Mouse (Mus musculus): ENCODE data around the gene Ensa. TPM values are rescaled to one million over a fixed set of nuclear protein-coding genes. Genes with fewer than 3 reads are reported as not detected.

The Ensa gene
- polyA plus RNA-seq, 1 experiment from 2014 or later, result 103 TPM

- ATAC-seq (ENCODE audit: low FRiP score, low TSS enrichment), result no peak
- no peaks in the 10 kb centered on the region for H3K27me3 ChIP-seq (ENCODE audit: control insufficient read depth, insufficient read depth, low read length)
- no peak overlapping the region for H3K9ac ChIP-seq (replicated peaks; ENCODE audit: low read length)
- H3K4me1 ChIP-seq (ENCODE audit: control insufficient read depth, insufficient read depth, low read length), result no peaks in the 10 kb centered on the region
- H3K4me2 ChIP-seq (ENCODE audit: low read length), result no peak overlapping the region
- no peaks in the 10 kb centered on the region for H3K9me3 ChIP-seq (ENCODE audit: control insufficient read depth, low read length)
- peak; percentile 50 for DNase-seq
- no peak overlapping the region for H3K4me3 ChIP-seq (replicated peaks; ENCODE audit: low read depth, low read length)
- H3K27ac ChIP-seq (replicated peaks; ENCODE audit: low read depth, low read length), result no peak overlapping the region
- 0 out of 2 replicates have a peak, but pooled peaks cover 10% of the 10 kb centered on the region for H3K36me3 ChIP-seq (ENCODE audit: control insufficient read depth, insufficient read depth, low read length)
- WGBS, result 57% methylated on average over 15 of the region's 15 CpGs
Measured at GRCm38 (mm10) chr3:95676745-95677419, 52.1 kb downstream of the Ensa start.

DNA sequence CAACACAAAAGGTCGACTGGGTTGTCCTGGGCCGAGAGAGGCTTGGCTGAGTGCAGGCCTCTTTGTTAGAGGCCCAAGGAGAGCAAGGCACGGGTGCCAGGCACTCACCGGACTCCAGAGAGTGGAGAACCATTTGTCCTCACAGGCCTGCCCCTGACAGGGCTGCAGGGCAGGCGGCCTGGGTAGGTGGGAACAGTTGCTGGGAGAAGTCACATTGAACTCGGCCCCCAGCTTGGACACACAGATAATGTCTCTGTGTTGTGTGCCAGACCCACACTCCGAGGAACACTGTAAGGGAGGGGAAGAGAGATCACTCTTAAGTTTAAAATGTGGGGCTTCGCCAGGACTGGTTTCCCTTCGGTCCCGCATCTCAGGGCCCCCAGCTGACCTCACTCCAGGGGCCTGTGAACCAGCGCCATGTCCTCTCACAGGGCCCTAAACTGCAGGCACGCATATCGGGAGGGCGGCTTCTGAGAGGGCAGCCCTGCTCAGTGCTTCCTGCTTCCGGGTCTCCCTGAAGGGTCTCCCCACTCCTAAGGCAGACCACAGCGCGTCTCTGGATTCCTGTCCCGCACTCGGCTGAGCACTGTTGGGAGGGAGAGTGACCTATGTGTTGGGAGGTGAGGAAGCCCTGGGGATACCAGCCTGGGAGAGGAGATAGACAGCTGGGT, 52.8 kb downstream of the Ensa start:
- no peak for ATAC-seq (ENCODE audit: low FRiP score, low TSS enrichment)
- WGBS, result 91% methylated on average over 19 of the region's 19 CpGs
- H3K9ac ChIP-seq (replicated peaks; ENCODE audit: low read length), result no peak overlapping the region
- H3K4me3 ChIP-seq (replicated peaks; ENCODE audit: low read depth, low read length), result no peak overlapping the region
- H3K36me3 ChIP-seq (ENCODE audit: control insufficient read depth, insufficient read depth, low read length), result 0 out of 2 replicates have a peak, but pooled peaks cover 10% of the 10 kb centered on the region
- no peaks in the 10 kb centered on the region for H3K4me1 ChIP-seq (ENCODE audit: control insufficient read depth, insufficient read depth, low read length)
- no peak overlapping the region for H3K4me2 ChIP-seq (ENCODE audit: low read length)
- DNase-seq, result no peak
- H3K9me3 ChIP-seq (ENCODE audit: control insufficient read depth, low read length), result no peaks in the 10 kb centered on the region
- no peaks in the 10 kb centered on the region for H3K27me3 ChIP-seq (ENCODE audit: control insufficient read depth, insufficient read depth, low read length)
- no peak overlapping the region for H3K27ac ChIP-seq (replicated peaks; ENCODE audit: low read depth, low read length)

DNA sequence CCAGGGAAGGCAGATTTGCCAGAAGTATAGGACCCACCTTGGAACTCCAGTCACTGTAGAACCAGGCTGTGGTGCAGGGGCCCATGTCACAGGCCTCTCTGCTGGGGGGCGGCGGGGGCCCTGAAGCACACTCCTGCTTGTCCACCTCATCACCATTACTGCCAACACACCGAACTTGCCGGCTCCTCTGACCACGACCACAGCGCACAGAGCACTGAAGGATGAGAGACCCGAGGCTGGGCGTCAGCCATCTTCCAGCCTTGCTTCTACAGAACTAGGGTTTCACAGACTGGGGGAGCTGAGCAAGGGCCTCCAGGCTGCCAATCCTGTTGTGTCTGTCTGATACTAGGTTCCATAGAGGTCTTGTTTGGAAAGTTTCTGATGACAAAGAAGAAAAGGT, 54.8 kb downstream of the Ensa start:
- DNase-seq (no peak), ATAC-seq (ENCODE audit: low FRiP score, low TSS enrichment) (no peak)
- H3K4me1 ChIP-seq (ENCODE audit: control insufficient read depth, insufficient read depth, low read length), result no peaks in the 10 kb centered on the region
- no peak overlapping the region for H3K27ac ChIP-seq (replicated peaks; ENCODE audit: low read depth, low read length)
- H3K9me3 ChIP-seq (ENCODE audit: control insufficient read depth, low read length), result no peaks in the 10 kb centered on the region
- no peak overlapping the region for H3K4me2 ChIP-seq (ENCODE audit: low read length)
- no peak overlapping the region for H3K9ac ChIP-seq (replicated peaks; ENCODE audit: low read length)
- H3K4me3 ChIP-seq (replicated peaks; ENCODE audit: low read depth, low read length), result no peak overlapping the region
- no peaks in the 10 kb centered on the region for H3K27me3 ChIP-seq (ENCODE audit: control insufficient read depth, insufficient read depth, low read length)
- WGBS, result 95% methylated on average over 8 of the region's 8 CpGs
- no peaks in the 10 kb centered on the region for H3K36me3 ChIP-seq (ENCODE audit: control insufficient read depth, insufficient read depth, low read length)

DNA sequence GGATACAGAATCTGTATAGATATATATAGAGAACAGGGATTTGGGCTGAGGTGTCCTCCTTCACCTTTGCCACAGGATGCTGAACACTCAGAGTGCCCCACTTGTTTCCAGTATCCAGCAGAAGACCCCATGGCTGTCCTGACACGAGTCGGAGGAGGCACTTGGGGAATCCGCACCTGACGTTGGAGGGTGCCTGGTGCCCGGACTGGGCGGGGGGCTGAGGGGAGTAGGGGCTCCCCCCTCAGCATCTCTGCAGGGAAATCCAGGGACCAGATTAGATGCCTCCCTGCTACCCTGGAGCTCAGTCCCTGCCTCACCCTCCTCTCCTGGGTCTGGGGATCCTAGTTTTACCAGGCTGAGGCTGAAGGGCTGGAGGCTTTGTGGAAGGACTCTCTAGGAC, 55.9 kb downstream of the Ensa start:
- Histone ChIP-seq H3K36me3 (ENCODE audit: control insufficient read depth, insufficient read depth, low read length) (no peaks in the 10 kb centered on the region), H3K27me3 (ENCODE audit: control insufficient read depth, insufficient read depth, low read length) (no peaks in the 10 kb centered on the region), H3K4me2 (ENCODE audit: low read length) (no peak overlapping the region), H3K9ac (replicated peaks; ENCODE audit: low read length) (no peak overlapping the region), H3K4me1 (ENCODE audit: control insufficient read depth, insufficient read depth, low read length) (no peaks in the 10 kb centered on the region), H3K4me3 (replicated peaks; ENCODE audit: low read depth, low read length) (no peak overlapping the region), H3K9me3 (ENCODE audit: control insufficient read depth, low read length) (no peaks in the 10 kb centered on the region), H3K27ac (replicated peaks; ENCODE audit: low read depth, low read length) (no peak overlapping the region)
- 82% methylated on average over 6 of the region's 6 CpGs for WGBS
- no peak for ATAC-seq (ENCODE audit: low FRiP score, low TSS enrichment)
- DNase-seq, result no peak

- Histone ChIP-seq H3K9ac (replicated peaks; ENCODE audit: low read length) (no peak overlapping the region), H3K4me3 (replicated peaks; ENCODE audit: low read depth, low read length) (no peak overlapping the region), H3K4me2 (ENCODE audit: low read length) (no peak overlapping the region), H3K4me1 (ENCODE audit: control insufficient read depth, insufficient read depth, low read length) (no peaks in the 10 kb centered on the region), H3K36me3 (ENCODE audit: control insufficient read depth, insufficient read depth, low read length) (no peaks in the 10 kb centered on the region), H3K27ac (replicated peaks; ENCODE audit: low read depth, low read length) (no peak overlapping the region), H3K9me3 (ENCODE audit: control insufficient read depth, low read length) (no peaks in the 10 kb centered on the region), H3K27me3 (ENCODE audit: control insufficient read depth, insufficient read depth, low read length) (no peaks in the 10 kb centered on the region)
- 59% methylated on average over 11 of the region's 11 CpGs for WGBS
- no peak for DNase-seq
- no peak for ATAC-seq (ENCODE audit: low FRiP score, low TSS enrichment)
Measured at GRCm38 (mm10) chr3:95681365-95681764, 56.6 kb downstream of the Ensa start.

Other genes starting within 250 kb of the Ensa start
- not detected in 2 replicates for gene 4930558C23Rik, start 222.2 kb upstream of the Ensa start, polyA plus RNA-seq (2014; fragmentation: Nextera tagmentation; extraction: Ambion mirVana)
- gene Arnt, start 190.6 kb upstream of the Ensa start, polyA plus RNA-seq (2014; fragmentation: Nextera tagmentation; extraction: Ambion mirVana), result 8.1 and 16.0 TPM in 2 replicates
- 2.2 and 7.6 TPM in 2 replicates for gene Ctsk, start 125.7 kb upstream of the Ensa start, polyA plus RNA-seq (2014; fragmentation: Nextera tagmentation; extraction: Ambion mirVana)
- 8.1 and 17.1 TPM in 2 replicates for gene Ctss, start 98.2 kb upstream of the Ensa start, polyA plus RNA-seq (2014; fragmentation: Nextera tagmentation; extraction: Ambion mirVana)
- not detected in 2 replicates for gene Hormad1, start 65.3 kb upstream of the Ensa start, polyA plus RNA-seq (2014; fragmentation: Nextera tagmentation; extraction: Ambion mirVana)
- 34.0 and 36.9 TPM in 2 replicates for gene Golph3l, start 36.1 kb upstream of the Ensa start, polyA plus RNA-seq (2014; fragmentation: Nextera tagmentation; extraction: Ambion mirVana)
- gene Mcl1, start 33.8 kb downstream of the Ensa start, polyA plus RNA-seq (2014; fragmentation: Nextera tagmentation; extraction: Ambion mirVana), result 44.1 and 65.7 TPM in 2 replicates
- 0.80 and 1.1 TPM in 2 replicates for gene Adamtsl4, start 62.9 kb downstream of the Ensa start, polyA plus RNA-seq (2014; fragmentation: Nextera tagmentation; extraction: Ambion mirVana)
- 6.1 and 10.9 TPM in 2 replicates for gene Ecm1, start 114.6 kb downstream of the Ensa start, polyA plus RNA-seq (2014; fragmentation: Nextera tagmentation; extraction: Ambion mirVana)
- gene Tars2, start 135.2 kb downstream of the Ensa start, polyA plus RNA-seq (2014; fragmentation: Nextera tagmentation; extraction: Ambion mirVana), result 41.6 and 52.3 TPM in 2 replicates
- gene Rprd2, start 193.9 kb downstream of the Ensa start, polyA plus RNA-seq (2014; fragmentation: Nextera tagmentation; extraction: Ambion mirVana), result 21.7 and 22.3 TPM in 2 replicates
- gene Prpf3, start 230.9 kb downstream of the Ensa start, polyA plus RNA-seq (2014; fragmentation: Nextera tagmentation; extraction: Ambion mirVana), result 34.0 and 44.1 TPM in 2 replicates
- gene Mrps21, start 246.5 kb downstream of the Ensa start, polyA plus RNA-seq (2014; fragmentation: Nextera tagmentation; extraction: Ambion mirVana), result 271 and 314 TPM in 2 replicates